ENCODE assay signal across 10 mouse cellular contexts in the genomic region with DNA sequence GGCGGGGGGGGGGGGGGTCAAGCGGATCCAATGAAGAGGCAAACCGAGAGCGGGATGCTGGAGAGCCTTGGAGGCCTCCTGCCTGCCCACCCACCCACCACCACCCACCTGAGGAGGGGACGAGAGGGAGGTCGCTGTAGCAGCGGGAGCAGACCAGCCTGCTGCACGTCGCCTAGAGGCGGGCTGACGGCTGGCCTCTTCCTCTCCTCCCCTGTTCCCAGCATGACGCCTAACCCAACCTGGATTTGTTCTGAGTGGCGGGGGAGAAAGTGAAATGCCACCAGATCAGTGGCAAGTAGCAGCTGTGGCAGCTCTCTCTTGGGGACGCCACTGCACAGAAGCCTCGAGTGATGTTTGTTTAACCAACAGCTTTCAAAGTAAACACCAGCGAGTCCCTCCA. TPM values are rescaled to one million over a fixed set of nuclear protein-coding genes. Genes with fewer than 3 reads are reported as not detected.
DNase-seq lines count a peak whose midpoint lies in the region; ATAC-seq lines count a peak whose summit lies in the region.
"Had no signal": no experiment of that assay in that cellular context is flagged by ENCODE, and none has a peak within 500 bp of the region (broad histone marks: within the 10 kb centered on the region; RNA-seq: fewer than 3 reads in every experiment).

No protein-coding gene starts in this region.

- peak overlapping the region; percentile 29 to 71; a peak in 3 of 4 replicates for H3K27ac ChIP-seq in heart, embryonic 14.5 days (replicated peaks in 1 of 2; ENCODE audit: control insufficient read depth in 1 of 2, insufficient read depth in 1 of 2, low read depth in 2 of 2, low read length in 2 of 2)
- H3K27ac ChIP-seq in embryonic facial prominence, embryonic 14.5 days (replicated peaks; ENCODE audit: low read depth, low read length) = no peak overlapping the region
- H3K27ac ChIP-seq in liver, embryonic 15.5 days (replicated peaks) = 0 out of 2 replicates have a peak overlapping the region, but pooled peaks have one; percentile 19

- intact Hi-C loops in heart, postnatal 10 days (cut with DNase I) = loop anchor here (5.0 kb wide), 1 partner anchor 624 kb away; no protein-coding TSS in a partner anchor

- peak overlapping the region; percentile 25 to 83 for H3K4me3 ChIP-seq in heart, embryonic 14.5 days (ENCODE audit: control insufficient read depth in 1 of 2, insufficient read depth in 1 of 2, low read depth in 1 of 2, low read length in 2 of 2)
- no peak overlapping the region for H3K4me3 ChIP-seq in embryonic facial prominence, embryonic 14.5 days (ENCODE audit: low read depth, low read length)
- H3K4me3 ChIP-seq in liver, embryonic 15.5 days (replicated peaks) = no peak overlapping the region; the same call in 1 of the 2 replicates

- WGBS in heart, embryonic 14.5 days = 4% methylated on average over 16 of the region's 16 CpGs
- WGBS in embryonic facial prominence, embryonic 14.5 days = 2% methylated on average over 12 of the region's 16 CpGs
- WGBS in liver, embryonic 15.5 days (ENCODE audit: insufficient replicate concordance) = under 1% methylated on average over 14 of the region's 16 CpGs

- peak overlapping the region; percentile 95 for H3K4me2 ChIP-seq in heart, embryonic 14.5 days (ENCODE audit: low read length)
- H3K4me2 ChIP-seq in embryonic facial prominence, embryonic 14.5 days (ENCODE audit: low read depth, low read length) = no peak overlapping the region
- peak overlapping the region; percentile 60; the same call in 1 of the 2 replicates for H3K4me2 ChIP-seq in liver, embryonic 15.5 days

- H3K27me3 ChIP-seq in heart, embryonic 14.5 days (ENCODE audit: control insufficient read depth, insufficient read depth, low read length) = peaks cover 4% of the 10 kb centered on the region
- H3K27me3 ChIP-seq in embryonic facial prominence, embryonic 14.5 days (replicated peaks; ENCODE audit: control insufficient read depth, insufficient read depth, low read length) = peaks cover 73% of the 10 kb centered on the region
- peaks cover 79% of the 10 kb centered on the region for H3K27me3 ChIP-seq in liver, embryonic 15.5 days

- H3K4me1 ChIP-seq in heart, embryonic 14.5 days (ENCODE audit: control insufficient read depth in 2 of 2, insufficient read depth in 2 of 2, low read length in 2 of 2) = peaks cover 12 to 47% of the 10 kb centered on the region in 2 experiments; a peak in 3 of 4 replicates
- H3K4me1 ChIP-seq in embryonic facial prominence, embryonic 14.5 days (ENCODE audit: control insufficient read depth, insufficient read depth, low read length) = peaks cover 20% of the 10 kb centered on the region
- peaks cover 8% of the 10 kb centered on the region for H3K4me1 ChIP-seq in liver, embryonic 15.5 days (replicated peaks)

- H3K9me3 ChIP-seq in heart, embryonic 14.5 days (ENCODE audit: control insufficient read depth, low read length) = no peaks in the 10 kb centered on the region
- H3K9me3 ChIP-seq in embryonic facial prominence, embryonic 14.5 days (ENCODE audit: control insufficient read depth, low read length) = no peaks in the 10 kb centered on the region
- no peaks in the 10 kb centered on the region for H3K9me3 ChIP-seq in liver, embryonic 15.5 days (replicated peaks)

- H3K9ac ChIP-seq in heart, embryonic 14.5 days (ENCODE audit: low read length) = peak overlapping the region; percentile 96
- H3K9ac ChIP-seq in embryonic facial prominence, embryonic 14.5 days (ENCODE audit: low read depth, low read length) = no peak overlapping the region
- no peak overlapping the region for H3K9ac ChIP-seq in liver, embryonic 15.5 days

- no peak for ATAC-seq in heart, embryonic 14.5 days (ENCODE audit: insufficient number of reproducible peaks, insufficient read depth, low FRiP score, low read depth)
- ATAC-seq in embryonic facial prominence, embryonic 14.5 days (ENCODE audit: low read depth) = no peak
- no peak for ATAC-seq in liver, embryonic 15.5 days (ENCODE audit: insufficient read depth)

- no peaks in the 10 kb centered on the region for H3K36me3 ChIP-seq in heart, embryonic 14.5 days (ENCODE audit: control insufficient read depth, insufficient read depth, low read length)
- H3K36me3 ChIP-seq in embryonic facial prominence, embryonic 14.5 days (ENCODE audit: control insufficient read depth, insufficient read depth, low read length) = no peaks in the 10 kb centered on the region
- H3K36me3 ChIP-seq in liver, embryonic 15.5 days (replicated peaks) = no peaks in the 10 kb centered on the region

- DNase-seq in heart, postnatal 10 days = no peak
- DNase-seq in brain, adult 2 months (ENCODE audit: low read depth, low spot score) = peak; percentile 47
- DNase-seq in embryonic facial prominence, embryonic 14.5 days (ENCODE audit: low spot score) = peak; percentile 38
- no peak for DNase-seq in urinary bladder, postnatal 4 days (ENCODE audit: low spot score in 2 of 2)
- no peak for DNase-seq in ovary, postnatal 36 days (ENCODE audit: low spot score)
- no peak for DNase-seq in layer of hippocampus, postnatal 14 days (ENCODE audit: low spot score in 2 of 2)
- DNase-seq: right cerebral cortex, postnatal 25 days had no signal

RNA-seq across cellular contexts. Expression of a gene that starts 3.1 kb away (rescaled TPM):
- 21.0 and 21.7 TPM in 2 replicates for polyA plus RNA-seq in heart, embryonic 14.5 days (2014; fragmentation: Nextera tagmentation; extraction: Ambion mirVana)
- 10 to 100 TPM; 34.3 to 68.1 TPM for total RNA-seq in heart, postnatal 10 days (2021)
- polyA plus RNA-seq in embryonic facial prominence, embryonic 14.5 days (2014; fragmentation: Nextera tagmentation; extraction: Ambion mirVana) = 4.3 and 4.4 TPM in 2 replicates
- polyA plus RNA-seq in liver, embryonic 15.5 days (2015; fragmentation: Nextera tagmentation; extraction: Ambion mirVana) = 5.2 and 6.1 TPM in 2 replicates
- 100 to 1,000 TPM; 104 to 105 TPM for total RNA-seq in layer of hippocampus, postnatal 14 days (2021)
- total RNA-seq: MEL had no signal

Comparison
In these comparisons a context has a peak if more than half of its experiments do, and no peak if none do; other contexts are left out.
1. H3K4me3 ChIP-seq: peak in heart, embryonic 14.5 days (2 of 2); none in embryonic facial prominence, embryonic 14.5 days (single experiment) and liver, embryonic 15.5 days (single experiment).
2. DNase-seq: peak in brain, adult 2 months (single experiment) and embryonic facial prominence, embryonic 14.5 days (single experiment); none in heart, postnatal 10 days (0 of 2), urinary bladder, postnatal 4 days (0 of 2), ovary, postnatal 36 days (single experiment) and layer of hippocampus, postnatal 14 days (0 of 2).